Mouse (Mus musculus) 3134 (cell line): ENCODE results near the gene Pdzd7.
"Not testable (repeated sequence)": the region's sequence is repeated elsewhere in the genome, so short reads cannot be mapped to it uniquely, and the experiment has no call there.

ENCODE experiments used
- DNase-seq: peaks from one replicate; pipeline ENCODE4 v3.0.0-alpha.2; 2011; ENCODE audit warnings: low spot score; ENCODE audit not compliant: insufficient read length; ENCODE audit errors: extremely low read depth

Gene Pdzd7

DNA sequence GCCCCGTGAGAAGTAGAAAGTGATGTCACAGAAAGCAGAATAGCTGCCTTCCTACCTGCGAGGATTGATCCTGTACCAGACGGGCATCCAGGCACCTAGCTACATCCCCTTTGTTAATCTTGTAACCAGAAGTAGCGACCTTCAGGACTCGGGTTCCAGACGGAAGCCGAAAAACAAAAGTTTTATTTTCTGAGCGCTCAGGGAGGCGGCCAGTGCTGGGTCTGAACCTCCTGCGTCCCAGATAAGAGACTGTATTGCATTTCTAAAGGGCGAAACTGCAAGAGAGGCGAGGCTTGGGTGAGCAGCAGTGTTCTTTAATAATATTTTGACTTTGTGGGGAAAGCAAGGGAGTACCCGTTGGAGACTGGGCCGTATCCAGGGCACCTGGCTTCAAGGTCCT, 13.3 kb upstream of the Pdzd7 start:
- DNase-seq, result no peak

DNA sequence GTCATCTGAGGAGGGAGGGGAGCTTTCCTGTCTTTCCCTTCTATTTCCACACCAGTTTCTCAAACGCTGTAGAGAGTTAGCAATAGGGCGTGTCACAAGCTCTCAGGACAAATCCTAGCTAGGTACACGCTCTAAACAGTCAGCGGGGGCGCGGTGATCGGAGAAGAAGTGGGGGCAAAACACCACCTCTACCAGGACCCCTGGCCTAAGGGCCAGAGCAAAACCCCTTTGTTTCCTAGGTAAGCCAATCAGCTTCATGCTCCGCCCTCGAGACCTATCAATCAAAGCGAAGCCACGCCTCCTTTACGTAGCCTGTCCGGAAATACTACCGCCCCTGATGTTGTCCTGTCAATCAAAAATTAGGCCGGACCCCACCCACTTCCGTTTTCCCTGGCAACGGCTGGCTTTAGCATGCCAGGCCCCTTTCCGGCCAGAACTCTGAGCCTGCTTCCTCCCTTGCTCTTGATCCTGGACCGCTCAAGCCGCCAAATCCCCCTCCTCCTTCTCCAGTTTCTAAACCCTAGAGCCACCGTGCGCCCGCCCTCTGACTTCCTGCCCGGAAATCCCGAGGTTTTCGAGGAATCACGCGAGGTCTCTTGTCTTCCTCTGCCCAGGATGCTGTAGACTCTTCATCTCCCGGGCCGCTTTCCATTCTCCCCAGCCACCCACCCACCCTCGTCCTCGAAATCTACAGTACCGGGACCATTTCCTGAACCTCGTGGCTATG, 12.8 kb upstream of the Pdzd7 start:
- peak; percentile 91 for DNase-seq

DNA sequence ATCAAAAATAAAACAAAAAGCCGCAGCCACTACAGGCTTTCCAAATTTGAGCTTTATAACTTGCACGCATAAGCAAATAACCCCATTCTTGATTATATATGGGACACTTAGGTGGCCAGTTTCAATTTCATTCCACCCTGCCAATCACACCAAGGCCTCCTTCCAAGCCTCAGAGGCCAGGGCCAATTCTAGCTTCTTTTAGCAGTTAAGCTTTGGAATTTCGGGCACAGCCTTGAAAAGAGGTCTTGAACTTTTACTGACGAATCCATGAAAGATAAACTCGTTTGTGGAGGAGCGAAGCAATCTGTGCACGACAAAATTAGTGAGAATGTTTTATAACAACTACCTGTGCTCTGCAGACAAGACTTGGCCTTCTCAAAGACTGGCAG, 12.2 kb upstream of the Pdzd7 start:
- no peak for DNase-seq

DNA sequence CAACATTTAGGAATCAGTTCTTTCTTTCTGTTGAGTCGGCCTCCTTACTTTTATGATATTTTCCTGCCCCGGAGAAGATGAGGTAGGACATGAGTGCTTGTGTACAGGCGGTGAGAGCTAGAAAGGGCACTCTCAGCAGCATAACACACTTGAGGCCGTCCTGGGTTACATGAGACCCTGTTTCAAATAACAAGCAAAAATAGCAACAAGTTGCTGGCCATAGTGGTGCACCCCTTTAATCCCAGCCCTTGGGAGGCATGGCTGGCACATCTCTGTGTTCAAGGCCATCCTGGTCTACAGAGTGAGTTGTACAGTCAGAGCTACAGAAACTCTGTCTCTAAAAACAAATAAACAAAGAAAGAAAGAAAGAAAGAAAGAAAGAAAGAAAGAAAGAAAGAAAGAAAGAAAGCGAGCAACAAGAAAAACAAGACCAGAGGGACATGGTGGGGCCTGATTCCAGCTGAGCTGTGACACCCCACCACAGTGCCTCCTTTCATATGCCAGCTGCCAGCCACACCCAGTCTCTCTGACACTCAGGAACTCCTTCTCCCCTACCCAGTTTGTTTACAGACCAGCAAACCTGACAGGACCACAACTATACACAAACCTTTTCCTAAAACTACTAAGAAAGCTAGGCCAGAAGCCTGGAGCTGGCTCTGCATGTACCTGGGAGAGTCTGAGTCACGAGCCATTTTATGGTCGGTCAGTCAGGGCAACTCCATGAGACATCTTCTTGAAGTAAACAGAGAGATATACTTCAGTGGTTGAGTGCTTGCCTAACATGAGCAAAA, 11.6 kb upstream of the Pdzd7 start:
- no peak for DNase-seq

DNA sequence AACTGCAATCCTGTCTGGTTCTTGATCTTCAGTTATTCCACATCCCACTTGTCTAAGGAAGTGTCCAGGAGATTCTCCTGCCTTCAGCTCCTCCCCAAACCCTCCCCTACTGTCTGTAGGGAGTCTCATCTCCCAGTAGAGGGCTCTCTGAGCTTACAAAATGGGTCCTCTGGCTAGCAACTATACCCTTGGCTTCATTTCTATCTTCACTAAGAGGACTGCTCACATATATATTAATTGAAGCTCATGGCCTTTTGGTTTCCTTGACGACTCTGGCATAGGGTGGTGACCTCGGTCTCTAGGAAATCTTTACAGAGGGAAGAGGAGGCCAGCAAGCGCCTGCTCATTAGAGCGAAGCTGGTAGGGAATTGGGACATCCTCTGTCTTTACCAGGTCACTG, 10.8 kb upstream of the Pdzd7 start:
- DNase-seq, result no peak

DNA sequence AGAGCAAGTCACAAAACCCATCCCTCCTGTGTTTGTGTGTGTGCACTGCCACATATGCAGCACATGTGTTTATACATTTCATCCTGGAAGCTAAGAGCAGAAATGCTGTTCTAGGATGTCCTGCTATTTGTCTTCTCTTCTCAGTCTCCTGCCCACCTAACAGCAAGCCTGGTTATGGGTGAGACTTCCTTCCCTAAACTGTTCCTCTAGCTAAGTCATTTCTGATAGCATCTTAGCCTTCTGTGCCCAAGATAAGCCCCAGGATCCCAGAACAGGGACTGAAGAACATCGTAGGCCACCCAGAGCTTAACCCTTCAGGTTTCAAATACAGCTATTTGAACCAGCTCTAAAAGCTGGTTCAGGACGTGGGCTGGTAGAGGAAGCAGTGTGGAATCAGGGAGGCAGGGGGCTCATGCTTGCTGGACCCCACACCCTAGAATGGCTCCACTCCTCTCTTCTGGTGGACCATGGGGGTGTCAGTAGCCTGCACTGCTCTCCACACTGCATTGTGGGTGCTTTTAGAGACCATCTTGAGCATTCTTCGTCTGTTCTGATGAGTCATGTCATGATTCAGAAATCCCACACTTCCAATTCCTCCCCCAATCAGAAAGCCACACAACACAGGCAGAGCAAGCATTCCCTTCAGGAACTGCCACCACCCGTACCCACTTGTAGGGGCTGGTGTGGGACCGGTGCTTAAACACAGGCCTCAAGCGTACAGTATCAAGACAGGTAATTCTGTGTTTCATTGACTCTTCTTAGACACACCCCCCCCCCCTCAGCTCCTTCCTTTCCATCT, 9.6 kb upstream of the Pdzd7 start:
- DNase-seq, result peak; percentile 71

DNA sequence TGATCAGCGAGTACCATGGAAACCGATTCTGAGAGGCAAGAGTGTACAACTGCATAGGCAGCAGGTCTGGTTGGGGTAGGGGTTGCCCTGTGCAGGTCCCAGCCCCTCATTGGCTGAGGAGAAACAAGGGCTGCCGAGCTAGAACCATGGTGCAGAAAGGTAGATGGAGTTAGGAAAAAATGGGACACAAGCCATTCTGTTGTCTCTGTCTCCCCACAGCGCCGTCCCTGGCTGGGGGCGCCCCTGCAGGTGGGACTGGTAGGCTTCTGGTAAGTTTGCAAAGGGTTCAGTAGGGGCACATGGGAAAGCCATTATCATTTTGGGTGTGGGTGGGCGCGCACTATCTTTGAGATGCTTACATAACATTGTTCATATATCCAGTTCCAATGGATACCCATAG, 7.9 kb upstream of the Pdzd7 start:
- no peak for DNase-seq

DNA sequence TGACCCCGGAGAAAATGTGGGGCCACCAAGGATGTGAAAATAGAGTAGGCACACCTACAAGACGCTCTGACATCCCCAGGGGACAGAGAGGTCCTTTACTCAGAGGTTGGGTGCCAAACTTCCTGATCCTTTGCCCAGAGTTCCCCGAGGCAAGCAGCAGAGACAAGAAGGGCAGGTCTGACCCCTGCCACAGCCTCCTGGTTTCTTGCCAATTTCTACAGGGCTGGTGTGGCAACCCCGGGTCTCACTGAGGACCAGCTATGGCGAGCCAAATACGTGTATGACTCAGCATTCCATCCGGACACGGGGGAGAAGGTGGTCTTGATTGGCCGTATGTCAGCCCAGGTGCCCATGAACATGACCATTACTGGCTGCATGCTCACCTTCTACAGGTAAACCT, 4.0 kb upstream of the Pdzd7 start:
- DNase-seq, result peak; percentile 58

DNA sequence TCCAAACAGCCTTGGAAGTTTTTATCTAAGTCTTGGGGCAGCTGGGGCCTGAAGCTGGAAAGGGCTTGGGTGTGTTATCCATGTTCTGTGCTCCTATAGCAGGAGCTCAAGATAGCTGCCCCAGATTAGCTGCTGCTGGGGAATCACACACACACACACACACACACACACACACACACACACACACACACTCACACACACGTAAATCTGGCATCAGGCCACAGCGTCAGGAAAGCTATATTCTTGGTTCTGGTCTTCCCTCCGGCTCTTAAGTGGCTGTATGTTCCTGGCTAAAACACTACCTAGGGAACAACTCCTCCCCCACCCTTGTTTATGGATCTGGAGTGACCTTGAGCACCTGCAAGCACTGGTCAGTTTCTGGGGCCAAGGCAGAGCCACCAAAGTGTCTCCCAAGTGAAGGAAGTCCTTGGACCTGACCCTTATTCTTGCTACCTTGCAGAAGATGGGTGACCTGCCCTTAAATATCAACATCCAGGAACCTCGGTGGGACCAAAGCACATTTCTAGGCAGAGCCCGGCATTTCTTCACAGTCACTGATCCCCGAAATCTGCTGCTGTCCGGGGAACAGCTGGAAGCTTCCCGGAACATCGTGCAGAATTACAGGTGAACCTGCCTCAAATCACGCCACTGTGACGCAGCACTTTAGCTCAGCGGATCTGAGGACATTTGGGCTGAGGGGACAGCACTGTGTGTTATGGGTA, 3.3 kb upstream of the Pdzd7 start:
- no peak for DNase-seq

DNA sequence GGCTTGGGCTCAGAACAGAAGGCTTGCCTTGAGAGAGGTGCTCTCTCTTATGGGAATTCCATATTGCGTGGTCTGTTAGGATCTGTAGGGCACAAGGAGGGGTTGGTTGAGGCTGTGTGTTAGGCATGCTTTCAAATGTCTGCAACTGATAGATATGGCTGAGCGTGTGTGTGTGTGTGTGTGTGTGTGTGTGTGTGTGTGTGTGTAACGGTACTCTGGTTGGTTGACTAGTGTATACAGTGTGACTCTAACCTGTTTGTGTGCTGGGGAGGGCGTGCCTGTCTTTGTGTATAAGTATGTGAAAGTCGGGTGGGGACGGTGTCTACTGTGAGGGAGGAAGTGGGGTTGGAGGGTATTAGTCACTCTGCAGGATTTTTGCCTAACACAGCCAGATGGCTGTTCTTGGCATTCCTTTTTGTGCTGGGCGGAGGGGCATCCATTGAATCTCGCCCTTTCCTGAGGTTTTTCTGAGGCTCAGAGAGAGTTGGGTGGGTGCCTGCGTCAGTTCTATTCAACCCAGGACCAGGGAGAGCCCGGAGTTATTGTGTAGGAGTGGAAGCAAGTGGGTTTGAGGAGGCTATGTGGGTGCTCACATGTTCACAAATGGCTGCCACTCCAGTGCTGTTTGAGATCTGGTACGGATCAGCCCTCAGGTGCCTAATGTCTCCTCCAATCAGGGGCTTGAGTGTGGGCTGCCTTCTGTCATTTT, 2.6 kb upstream of the Pdzd7 start:
- DNase-seq, result peak; percentile 76

DNA sequence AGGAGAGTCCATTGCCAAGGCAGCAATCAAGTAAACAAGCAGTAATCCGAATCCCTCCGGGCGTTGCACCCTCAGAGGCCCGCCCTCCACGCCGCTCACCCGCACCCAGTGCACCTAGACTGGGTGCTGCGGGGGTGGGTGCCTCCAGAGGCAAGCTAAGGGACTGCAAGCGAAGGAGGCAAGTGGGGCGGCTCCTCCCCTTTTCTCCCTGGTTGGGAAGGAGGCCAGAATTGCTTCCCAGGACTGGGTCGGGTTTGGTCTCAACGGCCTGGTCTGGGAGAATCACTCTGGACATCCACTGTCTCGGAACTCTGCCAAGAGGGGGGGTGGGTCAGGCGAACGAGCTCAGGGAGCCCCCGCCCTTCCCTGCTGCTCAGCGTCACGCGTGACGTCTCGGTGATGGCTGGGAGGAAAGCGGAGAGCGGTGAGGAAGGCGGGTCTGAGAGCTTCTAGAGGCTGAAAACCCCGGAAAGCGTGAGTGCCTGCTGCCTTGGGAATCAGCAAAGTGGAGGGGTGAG, 2.0 kb upstream of the Pdzd7 start, which contains the start of gene Sfxn3:
Gene Sfxn3 (plus strand): TSS at position 87 of the 518 bp plus-strand sequence.
- DNase-seq, result peak; percentile 93

DNA sequence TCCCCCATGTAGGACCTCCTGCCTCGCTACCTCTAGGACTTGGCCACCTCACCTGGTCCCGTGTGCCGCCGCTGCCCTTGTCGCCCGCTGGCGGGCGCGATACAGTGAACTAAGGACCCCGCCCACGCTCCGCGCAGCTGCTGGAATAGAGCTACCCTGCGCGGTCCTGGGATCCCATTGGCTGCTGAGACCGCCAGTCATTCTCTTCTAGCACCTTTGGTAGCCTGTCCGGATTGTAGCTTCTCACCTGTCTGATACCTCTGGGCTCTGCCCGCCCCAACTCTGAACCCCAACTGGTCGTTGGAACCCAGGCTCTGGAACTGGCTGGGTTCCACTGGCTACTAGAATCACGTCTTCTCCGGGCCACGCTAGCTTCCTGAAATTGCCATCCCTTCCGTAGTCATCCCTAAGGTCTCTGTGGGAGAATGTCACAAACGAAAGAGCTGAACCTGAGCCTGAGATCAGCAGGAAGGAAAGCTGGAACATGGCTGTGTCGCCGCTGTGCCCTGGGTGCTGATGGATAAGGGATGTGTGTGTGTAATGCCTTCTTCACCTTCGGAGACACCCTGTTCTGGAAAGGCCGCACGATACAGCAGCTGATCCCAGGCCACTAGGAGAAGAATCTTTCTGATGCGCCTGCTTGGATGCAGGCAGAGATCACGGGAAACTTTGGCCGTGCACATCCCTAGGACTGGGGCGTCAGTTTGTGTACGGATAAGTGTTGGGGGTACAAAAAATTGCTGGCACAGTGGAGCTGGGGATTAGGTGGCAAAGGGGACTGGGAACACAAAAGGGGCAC, 1.2 kb upstream of the Pdzd7 start:
- DNase-seq, result peak; percentile 71

DNA sequence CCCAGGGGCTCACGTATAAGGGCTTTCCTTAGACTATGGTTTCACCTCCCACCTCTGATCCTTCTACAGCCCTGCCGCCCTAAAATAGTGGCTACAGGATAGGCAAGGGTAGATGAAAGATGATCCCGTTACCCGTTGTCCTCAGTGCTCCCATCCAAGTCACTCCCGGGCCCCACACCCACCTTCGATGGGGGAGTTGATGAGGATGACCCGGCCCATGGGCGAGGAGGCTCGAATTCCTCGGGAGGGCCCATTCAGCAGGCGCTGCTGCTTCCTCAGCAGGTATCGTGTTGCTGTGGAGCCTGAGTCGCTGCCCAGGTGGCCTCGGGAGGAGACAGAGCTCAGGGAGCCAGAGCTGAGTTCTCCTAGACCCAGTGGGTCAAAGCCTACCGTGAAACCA, 281 bp downstream of the Pdzd7 start:
- no peak for DNase-seq

DNA sequence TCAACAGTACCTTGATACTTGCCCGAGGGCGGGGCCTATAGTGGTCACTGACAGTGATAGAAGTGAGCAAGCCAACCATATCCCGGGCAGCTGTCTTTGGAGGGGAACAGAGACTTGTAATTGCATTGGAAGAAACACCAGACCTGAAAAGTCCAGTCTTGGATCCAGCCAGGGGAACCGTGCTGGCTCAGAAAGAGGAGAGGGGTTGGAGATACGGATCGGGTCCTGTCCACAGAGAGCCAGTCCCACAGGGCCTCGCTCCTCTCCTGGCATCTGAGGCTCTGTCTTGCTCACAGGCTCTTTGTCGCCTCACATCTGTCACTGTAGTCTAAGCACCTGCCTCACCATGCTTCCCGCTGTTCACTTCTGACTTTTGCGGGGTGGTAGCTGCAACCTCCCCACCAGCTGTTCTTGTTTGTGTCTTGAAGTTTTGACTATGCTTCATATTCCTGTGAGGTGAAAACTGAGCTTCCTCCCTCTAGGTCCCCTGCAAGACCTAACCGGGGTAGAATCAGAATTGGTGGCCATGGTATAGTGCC, 1.1 kb downstream of the Pdzd7 start:
- DNase-seq, result no peak

DNA sequence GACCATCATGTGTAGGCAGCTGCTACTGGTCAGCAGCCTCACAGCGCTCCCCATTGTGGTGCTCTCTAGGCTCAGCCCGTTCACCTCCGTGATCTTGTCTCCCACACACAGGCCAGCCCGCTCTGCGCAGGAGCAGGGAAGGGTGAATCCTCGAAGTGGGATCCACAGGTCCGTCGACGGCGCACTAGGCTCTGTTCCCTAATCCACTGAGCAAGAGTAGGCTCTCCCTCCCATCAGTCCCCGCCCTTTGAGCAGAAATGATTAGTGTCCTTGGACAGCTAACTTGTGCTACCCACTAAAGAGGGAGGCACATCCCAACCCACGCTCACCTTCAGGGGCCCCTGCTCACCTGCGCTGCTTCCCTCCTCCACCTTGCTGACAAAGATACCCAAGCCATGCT, 5.3 kb downstream of the Pdzd7 start:
- DNase-seq, result no peak

DNA sequence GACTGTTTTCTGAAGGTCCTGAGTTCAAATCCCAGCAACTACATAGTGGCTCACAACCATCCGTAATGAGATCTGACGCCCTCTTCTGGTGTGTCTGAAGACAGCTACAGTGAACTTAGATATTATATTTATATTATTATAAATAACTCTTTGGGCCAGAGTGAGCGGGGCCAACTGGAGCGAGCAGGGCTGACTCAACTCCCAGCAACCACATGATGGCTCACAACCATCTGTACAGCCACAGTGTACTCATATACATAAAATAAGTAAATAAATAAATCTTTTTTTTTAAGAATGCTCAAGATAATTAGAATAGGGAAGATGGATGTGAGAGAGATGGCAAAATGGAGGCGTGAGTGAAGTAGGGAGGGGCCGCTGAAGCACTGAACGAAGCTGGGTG, 7.3 kb downstream of the Pdzd7 start:
- DNase-seq, result not testable (repeated sequence)

DNA sequence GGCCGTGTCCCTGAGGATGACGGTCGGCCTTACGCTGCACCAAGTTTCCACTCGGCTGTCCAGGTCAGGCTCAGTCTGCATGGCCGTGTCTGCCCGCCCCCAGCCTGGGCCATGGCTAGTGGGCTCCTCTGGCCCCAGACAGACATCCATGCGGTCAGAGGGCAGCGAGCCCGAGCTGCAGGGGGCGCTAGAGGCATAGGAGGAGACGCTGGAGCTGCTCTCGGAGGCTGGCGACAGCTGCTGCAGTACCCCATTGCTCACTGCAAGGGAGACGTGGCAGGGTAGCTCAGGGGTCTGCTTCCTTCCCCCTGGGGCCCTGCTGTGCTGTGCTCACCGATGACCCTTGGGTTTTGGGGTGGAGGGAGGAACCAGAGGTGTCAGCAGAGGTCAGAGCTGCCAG, 8.7 kb downstream of the Pdzd7 start:
- peak; percentile 65 for DNase-seq

DNA sequence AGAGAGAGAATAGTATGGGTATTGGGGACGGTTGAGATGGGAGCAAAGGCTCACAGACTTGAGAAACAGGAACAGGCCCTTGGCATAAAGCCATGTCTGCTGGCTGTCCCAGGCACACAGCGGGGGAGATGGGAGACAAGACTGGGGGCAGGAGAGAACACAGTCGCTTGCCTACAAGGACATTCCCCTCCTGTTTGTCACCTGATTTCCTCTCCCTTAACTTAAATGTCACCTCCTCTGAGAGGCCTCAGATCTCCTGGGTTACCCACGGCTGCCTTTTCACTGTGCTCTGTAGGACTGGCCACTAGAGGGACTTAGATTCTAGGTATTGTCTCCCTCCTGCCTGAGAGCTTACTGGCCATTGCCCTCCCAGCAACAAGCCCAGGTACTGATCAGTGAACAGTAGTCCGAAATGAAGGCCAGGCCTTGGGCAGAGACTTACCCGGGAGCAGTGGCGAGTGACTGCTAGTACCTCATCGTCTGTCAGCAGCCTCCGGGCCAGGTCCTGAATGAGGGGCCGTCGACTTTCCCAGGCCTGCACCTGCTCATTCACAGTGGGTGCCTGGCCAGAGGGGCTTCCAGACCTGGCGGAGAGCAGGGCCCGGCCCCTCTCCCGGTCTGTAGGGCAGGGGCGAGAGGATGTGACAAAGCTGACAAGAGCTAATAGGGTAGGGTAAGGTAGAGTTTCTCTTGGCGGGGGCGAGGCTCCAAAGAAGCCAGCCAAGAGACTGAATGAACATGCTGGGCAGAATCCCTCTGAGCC, 12.8 kb downstream of the Pdzd7 start:
- DNase-seq, result peak; percentile 61
